Mouse (Mus musculus) spleen, postnatal 10 days (tissue): ENCODE data around the gene Krtap7-1.
A peak's percentile ranks its signal among the peaks of the same experiment; 100 is the strongest.

Experiments used
- DNase-seq, 2 experiments: peaks; one replicate each; pipeline ENCODE4 v3.0.0; 2021 to 2022; ENCODE audit warnings: low spot score in 2 of 2

Krtap7-1 gene

GRCm38 (mm10) chr16:89508223-89508622 lies at the start of gene Krtap7-1:
Gene Krtap7-1 (minus strand): TSS chr16:89508323.
- DNase-seq = no peak

GRCm38 (mm10) chr16:89550298-89550697 lies 42.2 kb upstream of the Krtap7-1 start:
- DNase-seq = no peak

GRCm38 (mm10) chr16:89538031-89538484 lies 29.9 kb upstream of the Krtap7-1 start:
- DNase-seq = no peak

GRCm38 (mm10) chr16:89537349-89537748 lies 29.2 kb upstream of the Krtap7-1 start:
- no peak for DNase-seq

GRCm38 (mm10) chr16:89530547-89530946 lies 22.4 kb upstream of the Krtap7-1 start:
- no peak for DNase-seq

GRCm38 (mm10) chr16:89529846-89530245 lies 21.7 kb upstream of the Krtap7-1 start:
- no peak for DNase-seq

- no peak for DNase-seq
These were observed 20.3 kb upstream of the Krtap7-1 start for GRCm38 (mm10) chr16:89528380-89528779.

- no peak for DNase-seq
These were observed 12.9 kb upstream of the Krtap7-1 start for GRCm38 (mm10) chr16:89520996-89521395.

- no peak for DNase-seq
These were observed 12.4 kb upstream of the Krtap7-1 start for GRCm38 (mm10) chr16:89520555-89520954.

GRCm38 (mm10) chr16:89520091-89520490 lies 12.0 kb upstream of the Krtap7-1 start:
- DNase-seq = no peak

GRCm38 (mm10) chr16:89517635-89518034 lies 9.5 kb upstream of the Krtap7-1 start:
- peak in 1 of 2 experiments; percentile 21 for DNase-seq

- no peak for DNase-seq
These were observed 5.3 kb upstream of the Krtap7-1 start for GRCm38 (mm10) chr16:89513431-89513830.

- no peak for DNase-seq
These were observed 4.6 kb downstream of the Krtap7-1 start for GRCm38 (mm10) chr16:89503571-89503970.

- no peak for DNase-seq
These were observed 6.3 kb downstream of the Krtap7-1 start for GRCm38 (mm10) chr16:89501870-89502269.

GRCm38 (mm10) chr16:89497002-89497401 lies 11.1 kb downstream of the Krtap7-1 start:
- no peak for DNase-seq

GRCm38 (mm10) chr16:89495394-89496153 lies 12.5 kb downstream of the Krtap7-1 start:
- no peak for DNase-seq

- no peak for DNase-seq
These were observed 20.3 kb downstream of the Krtap7-1 start, which contains the start of gene Krtap8-1 for GRCm38 (mm10) chr16:89487852-89488251. Gene Krtap8-1 (minus strand): TSS chr16:89487952.

- no peak for DNase-seq
These were observed 30.3 kb downstream of the Krtap7-1 start for GRCm38 (mm10) chr16:89477679-89478314.

GRCm38 (mm10) chr16:89461189-89461588 lies 46.9 kb downstream of the Krtap7-1 start:
- no peak for DNase-seq
